Mouse (Mus musculus): ENCODE measurements around the gene Marc2. TPM values are rescaled to one million over a fixed set of nuclear protein-coding genes. Genes with fewer than 3 reads are reported as not detected.

Gene Marc2
- total RNA-seq, 1 experiment from 2014 or later, result 327 TPM

GRCm38 (mm10) chr1:184857216-184857615, 11.0 kb upstream of the Marc2 start:
- no peak for DNase-seq

- no peak for DNase-seq
Measured at GRCm38 (mm10) chr1:184853922-184854321, 7.7 kb upstream of the Marc2 start.

GRCm38 (mm10) chr1:184853339-184853738, 7.1 kb upstream of the Marc2 start:
- peak; percentile 90 for DNase-seq

- peak; percentile 89 for DNase-seq
Measured at GRCm38 (mm10) chr1:184851741-184852618, 5.7 kb upstream of the Marc2 start.

- DNase-seq, result peak; percentile 43
Measured at GRCm38 (mm10) chr1:184851166-184851565, 4.9 kb upstream of the Marc2 start.

GRCm38 (mm10) chr1:184846973-184847372, 722 bp upstream of the Marc2 start:
- no peak for DNase-seq

- peak; percentile 96 for DNase-seq
Measured at GRCm38 (mm10) chr1:184845111-184846071, 860 bp downstream of the Marc2 start.

- peak; percentile 74 for DNase-seq
Measured at GRCm38 (mm10) chr1:184844326-184845066, 1.8 kb downstream of the Marc2 start.

GRCm38 (mm10) chr1:184837649-184838048, 8.6 kb downstream of the Marc2 start:
- DNase-seq, result no peak

- no peak for DNase-seq
Measured at GRCm38 (mm10) chr1:184836350-184836749, 9.9 kb downstream of the Marc2 start.

GRCm38 (mm10) chr1:184833499-184833898, 12.8 kb downstream of the Marc2 start:
- no peak for DNase-seq

GRCm38 (mm10) chr1:184832211-184832610, 14.0 kb downstream of the Marc2 start:
- peak; percentile 53 for DNase-seq

GRCm38 (mm10) chr1:184829897-184830296, 16.4 kb downstream of the Marc2 start:
- DNase-seq, result peak; percentile 55

GRCm38 (mm10) chr1:184827175-184827701, 19.0 kb downstream of the Marc2 start:
- peak; percentile 48 for DNase-seq

- peak; percentile 65 for DNase-seq
Measured at GRCm38 (mm10) chr1:184825093-184825492, 21.2 kb downstream of the Marc2 start.

- DNase-seq, result peak; percentile 98
Measured at GRCm38 (mm10) chr1:184824439-184824851, 21.8 kb downstream of the Marc2 start.

- peak; percentile 59 for DNase-seq
Measured at GRCm38 (mm10) chr1:184822678-184823077, 23.6 kb downstream of the Marc2 start.

- no peak for DNase-seq
Measured at GRCm38 (mm10) chr1:184817768-184818167, 28.5 kb downstream of the Marc2 start.

GRCm38 (mm10) chr1:184811716-184812250, 34.5 kb downstream of the Marc2 start:
- no peak for DNase-seq

- peak; percentile 44 for DNase-seq
Measured at GRCm38 (mm10) chr1:184810780-184811575, 35.3 kb downstream of the Marc2 start, which contains the start of gene Marc1. Gene Marc1 (minus strand): TSS chr1:184811313.

All from adrenal gland, postnatal 14 days (tissue).